ENCODE assay signal across 8 mouse cellular contexts in genomic region chr9:103111621-103112470, GRCm38 (mm10). TPM values are rescaled to one million over a fixed set of nuclear protein-coding genes. Genes with fewer than 3 reads are reported as not detected.
DNase-seq lines count a peak whose midpoint lies in the region; ATAC-seq and TF ChIP-seq lines count a peak whose summit lies in the region.

Rab6b (plus strand) TSS chr9:103111787.

- peak; percentile 72 for ATAC-seq in heart, embryonic 12.5 days (ENCODE audit: insufficient number of reproducible peaks, low FRiP score)
- ATAC-seq in liver, postnatal 0 days, result peak; percentile 25
- no peak for ATAC-seq in monocyte, adult 5-6 weeks (replicated peaks; ENCODE audit: insufficient number of reproducible peaks, low FRiP score, low TSS enrichment, poor library complexity, severe bottlenecking)

- peak within 1 kb of the TSS; percentile 82 for H3K4me2 ChIP-seq in heart, embryonic 12.5 days
- H3K4me2 ChIP-seq in liver, postnatal 0 days (ENCODE audit: low read depth, low read length), result peak within 1 kb of the TSS; percentile 82

- no peaks in the 10 kb centered on the region for H3K36me3 ChIP-seq in heart, embryonic 12.5 days
- no peaks in the 10 kb centered on the region for H3K36me3 ChIP-seq in liver, postnatal 0 days (replicated peaks; ENCODE audit: insufficient read depth, low read length)

- H3K27me3 ChIP-seq in heart, embryonic 12.5 days (replicated peaks), result peaks cover 54% of the 10 kb centered on the region
- peaks cover 43% of the 10 kb centered on the region for H3K27me3 ChIP-seq in liver, postnatal 0 days (ENCODE audit: insufficient read depth, low read length)

- DNase-seq in B cell, adult 2 months, result peak; percentile 19 to 22
- peak; percentile 15 for DNase-seq in T-cell, adult 2 months (ENCODE audit: low spot score)
- peak; percentile 85 for DNase-seq in embryo, embryonic 11 days
- DNase-seq in layer of hippocampus, adult 18-20 months (ENCODE audit: low spot score in 2 of 2), result peak; percentile 78 to 80
- peak; percentile 31 for DNase-seq in liver, postnatal 0 days

- TF ChIP-seq EP300 in liver, postnatal 0 days (IDR thresholded peaks at IDR 0.05; ENCODE audit: low read depth), result no peak

- TF ChIP-seq CTCF in liver, postnatal 0 days (IDR thresholded peaks at IDR 0.05; ENCODE audit: low read depth), result no peak
- 0 out of 2 replicates have a peak, but pooled peaks have one; percentile 21 for TF ChIP-seq CTCF in olfactory bulb, adult 2 months (IDR thresholded peaks at IDR 0.05; ENCODE audit: insufficient read depth, low read depth, low read length)

- H3K27ac ChIP-seq in heart, embryonic 12.5 days (ENCODE audit: poor library complexity, severe bottlenecking), result no peak within 1 kb of the TSS
- no peak within 1 kb of the TSS for H3K27ac ChIP-seq in liver, postnatal 0 days (ENCODE audit: low read depth)
- H3K27ac ChIP-seq in olfactory bulb, adult 2 months (ENCODE audit: insufficient read depth, low read depth, low read length), result peak within 1 kb of the TSS; percentile 71

- H3K9me3 ChIP-seq in heart, embryonic 12.5 days (replicated peaks), result no peaks in the 10 kb centered on the region
- no peaks in the 10 kb centered on the region for H3K9me3 ChIP-seq in liver, postnatal 0 days (ENCODE audit: low read length)

- H3K4me1 ChIP-seq in heart, embryonic 12.5 days (replicated peaks), result peaks cover 26% of the 10 kb centered on the region
- H3K4me1 ChIP-seq in liver, postnatal 0 days (ENCODE audit: insufficient read depth), result peaks cover 16% of the 10 kb centered on the region
- H3K4me1 ChIP-seq in olfactory bulb, adult 2 months (ENCODE audit: control insufficient read depth, insufficient read depth, low read length), result peaks cover 31% of the 10 kb centered on the region

- H3K9ac ChIP-seq in heart, embryonic 12.5 days, result peak within 1 kb of the TSS; percentile 76
- H3K9ac ChIP-seq in liver, postnatal 0 days (replicated peaks), result peak within 1 kb of the TSS; percentile 48; the same call in 1 of the 2 replicates

- H3K4me3 ChIP-seq in heart, embryonic 12.5 days, result peak within 1 kb of the TSS; percentile 70
- peak within 1 kb of the TSS; percentile 51 for H3K4me3 ChIP-seq in liver, postnatal 0 days (ENCODE audit: low read depth, low read length)
- H3K4me3 ChIP-seq in olfactory bulb, adult 2 months (ENCODE audit: insufficient read depth, low read depth, low read length), result peak within 1 kb of the TSS; percentile 64

- peak; percentile 65; the same call in 1 of the 2 replicates for TF ChIP-seq POLR2A in olfactory bulb, adult 2 months (IDR thresholded peaks at IDR 0.05; ENCODE audit: insufficient read depth, low read depth, low read length)

- WGBS in heart, embryonic 12.5 days, result under 1% methylated on average over 53 of the region's 81 CpGs
- under 1% methylated on average over 44 of the region's 81 CpGs for WGBS in liver, postnatal 0 days (ENCODE audit: insufficient replicate concordance)
- under 1% methylated on average over 64 of the region's 81 CpGs for WGBS in olfactory bulb, adult 2 months

RNA-seq across cellular contexts. Expression of gene Rab6b, which starts in this region (rescaled TPM):
- polyA plus RNA-seq in heart, embryonic 12.5 days (2016; fragmentation: Nextera tagmentation; extraction: Ambion mirVana), result 3.0 and 3.2 TPM in 2 replicates
- total RNA-seq in layer of hippocampus, adult 18-20 months (2021), result 100 to 1,000 TPM; 431 to 437 TPM
- polyA plus RNA-seq in liver, postnatal 0 days (2015; fragmentation: Nextera tagmentation; extraction: Ambion mirVana), result 0.25 and 0.26 TPM in 2 replicates
- 122 and 448 TPM in 2 replicates for polyA plus RNA-seq in olfactory bulb, adult 2 months (2012; ENCODE audit: insufficient read depth, insufficient read length, low replicate concordance, missing spikeins)
- 0.48 to 6.9 TPM (median 4.3 TPM) in 3 replicates for total RNA-seq in monocyte, adult 5-6 weeks (2017)

Comparison
In these comparisons a context has a peak if more than half of its experiments do, and no peak if none do; other contexts are left out.
1. RNA of gene Rab6b (total RNA-seq): 431 to 437 TPM in layer of hippocampus, adult 18-20 months; 0.48 to 6.9 TPM in monocyte, adult 5-6 weeks; every median in the first group is over 10 times any median in the second.
2. RNA of gene Rab6b (polyA plus RNA-seq): 122 to 448 TPM in olfactory bulb, adult 2 months; 3.0 to 3.2 TPM in heart, embryonic 12.5 days and 0.25 to 0.26 TPM in liver, postnatal 0 days; every median in the first group is over 10 times any median in the second.
3. Peak in DNase-seq, ATAC-seq, H3K4me3 ChIP-seq, H3K9ac ChIP-seq and H3K4me2 ChIP-seq in liver, postnatal 0 days; RNA of the gene not detected or under 1 TPM.
4. DNase-seq: peak in every context shown above with its lines; median percentile 85 in embryo, embryonic 11 days; 79 in layer of hippocampus, adult 18-20 months; 31 in liver, postnatal 0 days; 20 in B cell, adult 2 months; 15 in T-cell, adult 2 months.
5. Peak in every context shown above with its lines, with median percentiles within 50 percentile points of each other: H3K4me3 ChIP-seq.